Mouse (Mus musculus) stomach, embryonic 16.5 days (tissue): ENCODE data around the gene Tmem132d. TPM values are rescaled to one million over a fixed set of nuclear protein-coding genes. Genes with fewer than 3 reads are reported as not detected.

Experiments
- ATAC-seq: fragments of 200-750 bp; cut with Nextera tagmentation; 2 replicates; pipeline ENCODE4 v1.8.0; 2017; ENCODE audit warnings: moderate number of reproducible peaks, moderate TSS enrichment; ENCODE audit not compliant: insufficient read depth, low FRiP score
- H3K27ac ChIP-seq: fragments of 300-500 bp; sonication (generic); 2 replicates; pipeline ENCODE4 v1.5.1; 2014; ENCODE audit warnings: low read length
- H3K27me3 ChIP-seq: fragments of 300-500 bp; sonication (generic); 2 replicates; pipeline ENCODE4 v1.6.1; 2014; ENCODE audit warnings: low read length, control low read depth, mixed read lengths; ENCODE audit not compliant: control insufficient read depth, insufficient read depth
- H3K36me3 ChIP-seq: fragments of 300-500 bp; sonication (generic); 2 replicates; pipeline ENCODE4 v1.6.1; 2014; ENCODE audit warnings: low read length; ENCODE audit not compliant: control insufficient read depth, insufficient read depth
- H3K4me1 ChIP-seq: fragments of 300-500 bp; sonication (generic); 2 replicates; pipeline ENCODE4 v1.6.1; 2014; ENCODE audit warnings: low read length, control low read depth, mixed read lengths; ENCODE audit not compliant: control insufficient read depth, insufficient read depth
- H3K4me2 ChIP-seq: fragments of 300-500 bp; sonication (generic); 2 replicates; pipeline ENCODE4 v1.6.1; 2014; ENCODE audit warnings: low read depth, low read length, mixed read lengths
- H3K4me3 ChIP-seq: fragments of 300-500 bp; sonication (generic); replicated peaks from 2 replicates; pipeline ENCODE4 v1.5.1; 2014; ENCODE audit warnings: mild to moderate bottlenecking, low read length
- H3K9ac ChIP-seq: fragments of 300-500 bp; sonication (generic); 2 replicates; pipeline ENCODE4 v1.6.1; 2014; ENCODE audit warnings: low read length
- H3K9me3 ChIP-seq: fragments of 300-500 bp; sonication (generic); replicated peaks from 2 replicates; pipeline ENCODE4 v1.6.1; 2016; ENCODE audit warnings: low read length, control low read depth; ENCODE audit not compliant: control insufficient read depth
- WGBS: fragments of 180-500 bp; shearing (Covaris S2); extraction: QIAGEN DNeasy Blood & Tissue Kit; methylation state at CpG from one replicate; pipeline ENCODE4 v1.1.7; 2014; 5-methylcytosine and 5-hydroxymethylcytosine counted together
- polyA plus RNA-seq: library from polyadenylated mRNA; unstranded; fragments of >200 nt; fragmentation: Nextera tagmentation; extraction: Ambion mirVana; gene quantifications from 2 replicates; pipeline ENCODE4 v1.2.1, GENCODE M21; 2015

Gene Tmem132d
- polyA plus RNA-seq, 1 experiment from 2014 or later = 0.06 TPM

DNA sequence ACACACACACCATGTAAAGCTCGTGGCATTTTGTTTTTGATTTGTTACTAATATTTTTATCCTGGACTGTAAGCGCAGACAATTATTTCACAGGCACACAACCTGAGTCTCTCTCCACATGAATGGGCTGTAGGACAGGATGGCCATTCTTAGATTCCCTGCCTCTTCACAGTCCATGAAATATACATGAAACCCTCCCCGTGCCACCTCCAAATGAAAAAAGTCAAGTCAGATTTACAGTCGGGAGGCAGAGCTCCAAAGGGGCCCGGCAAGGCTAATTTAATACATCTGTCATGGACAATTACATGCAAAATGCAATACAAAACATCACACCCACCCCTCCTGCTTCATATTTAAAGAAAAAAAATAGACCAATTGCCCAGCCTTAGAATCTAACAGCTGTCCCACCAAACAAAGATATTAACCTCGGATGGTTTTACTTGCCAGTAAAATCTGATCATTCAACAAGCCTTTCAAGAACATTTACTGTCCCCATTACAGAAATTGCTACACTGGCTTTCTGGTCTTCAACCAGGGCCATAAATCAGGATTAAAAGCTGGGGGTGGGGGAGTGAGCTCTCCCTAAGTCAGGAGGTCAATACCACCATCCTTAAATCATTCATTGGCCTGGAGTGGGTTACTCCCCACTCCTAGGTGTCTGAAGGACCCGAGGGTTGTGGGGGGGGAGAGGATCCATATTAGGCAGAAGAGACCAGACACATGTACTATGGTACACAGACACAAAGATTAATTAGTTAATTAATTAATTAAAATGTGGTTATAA lies 44.3 kb downstream of the Tmem132d start:
- Histone ChIP-seq H3K4me2 (no peak overlapping the region), H3K27me3 (no peaks in the 10 kb centered on the region), H3K9ac (no peak overlapping the region), H3K9me3 (no peaks in the 10 kb centered on the region), H3K4me1 (no peaks in the 10 kb centered on the region), H3K27ac (no peak overlapping the region), H3K4me3 (no peak overlapping the region), H3K36me3 (no peaks in the 10 kb centered on the region)
- WGBS = 49% methylated on average over 7 of the region's 7 CpGs
- no peak for ATAC-seq

DNA sequence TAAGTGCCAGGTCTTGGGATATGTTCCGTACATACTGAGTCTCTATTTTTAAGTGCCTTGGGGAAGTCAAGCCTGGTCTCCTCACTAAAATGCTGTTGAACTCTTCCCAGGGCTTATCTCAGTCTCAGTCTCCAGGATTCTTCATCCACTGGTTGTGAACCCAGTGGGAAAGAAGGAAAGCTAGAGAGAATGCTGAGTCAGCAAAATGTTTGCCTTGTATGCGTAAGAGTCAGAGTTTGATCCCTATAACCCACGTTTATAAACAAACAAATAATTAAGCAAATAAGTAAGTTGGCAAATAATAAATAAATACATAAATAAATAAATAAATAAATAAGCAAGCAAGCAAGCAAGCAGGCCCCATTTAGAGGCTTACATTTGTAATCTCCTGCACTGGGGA lies 63.1 kb downstream of the Tmem132d start:
- 90% methylated on average over 3 of the region's 3 CpGs for WGBS

DNA sequence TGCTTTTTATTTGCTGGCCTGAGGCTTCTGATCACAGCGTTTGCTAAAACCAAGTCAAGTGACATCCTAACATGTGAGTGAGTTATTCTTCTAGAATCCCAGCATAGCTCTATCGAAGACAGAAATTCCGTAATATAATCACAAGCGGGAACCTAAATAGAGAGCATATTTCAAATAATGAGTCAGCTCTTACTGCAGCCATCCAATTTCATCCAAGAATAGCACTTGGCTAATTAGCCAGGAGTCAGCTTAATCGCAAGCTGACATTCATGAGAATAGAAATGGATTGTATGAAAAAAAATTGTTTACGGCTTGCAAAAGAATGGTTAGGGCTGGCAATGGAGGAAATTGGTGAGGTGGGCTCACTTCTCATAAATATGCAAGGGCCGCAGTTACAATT lies 63.8 kb downstream of the Tmem132d start:
- no peaks in the 10 kb centered on the region for H3K36me3 ChIP-seq
- no peaks in the 10 kb centered on the region for H3K27me3 ChIP-seq
- H3K4me1 ChIP-seq = no peaks in the 10 kb centered on the region
- no peaks in the 10 kb centered on the region for H3K9me3 ChIP-seq
- no peak overlapping the region for H3K9ac ChIP-seq
- H3K27ac ChIP-seq = no peak overlapping the region
- no peak for ATAC-seq
- H3K4me3 ChIP-seq = no peak overlapping the region
- no peak overlapping the region for H3K4me2 ChIP-seq
- WGBS = 88% methylated on average over 7 of the region's 7 CpGs

More for the DNA sequence above, 63.1 kb downstream of the Tmem132d start:
- Histone ChIP-seq H3K4me1 (no peaks in the 10 kb centered on the region), H3K4me2 (no peak overlapping the region), H3K36me3 (no peaks in the 10 kb centered on the region), H3K27me3 (no peaks in the 10 kb centered on the region), H3K4me3 (no peak overlapping the region), H3K9ac (no peak overlapping the region), H3K27ac (no peak overlapping the region), H3K9me3 (no peaks in the 10 kb centered on the region)
- ATAC-seq = no peak

DNA sequence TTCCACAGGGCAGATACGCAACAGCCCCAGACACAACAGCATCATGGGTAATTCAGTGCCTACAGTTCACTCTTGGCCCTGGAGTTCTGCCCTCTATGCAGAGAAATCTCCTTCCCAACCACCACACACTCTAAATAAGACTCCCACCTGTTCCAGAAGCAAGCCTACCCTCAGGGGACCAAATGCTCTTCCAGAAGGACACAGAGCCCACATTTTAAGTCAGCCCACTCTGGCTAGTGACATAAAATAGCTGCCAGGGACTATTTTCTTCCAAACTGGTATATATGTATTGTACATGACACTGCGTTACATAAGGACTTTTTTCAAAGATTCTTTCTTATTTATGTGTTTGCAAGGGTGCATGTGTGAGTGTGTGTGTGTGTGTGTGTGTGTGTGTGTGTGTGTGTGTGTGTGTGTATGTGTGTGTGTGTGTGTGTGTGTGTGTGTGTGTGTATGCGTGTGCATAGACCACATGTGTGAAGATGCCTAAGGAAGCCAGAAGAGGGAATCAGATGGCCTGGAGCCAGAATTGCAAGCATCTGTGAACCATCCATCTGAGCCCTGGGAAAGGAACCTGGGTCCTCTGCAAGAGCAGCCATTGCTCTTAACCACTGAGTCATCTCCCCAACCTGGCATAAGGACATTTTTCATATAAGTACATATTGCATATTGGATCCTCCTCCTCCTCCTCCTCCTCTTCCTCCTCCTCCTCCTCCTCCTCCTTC lies 67.5 kb downstream of the Tmem132d start:
- Histone ChIP-seq H3K9ac (no peak overlapping the region), H3K27ac (no peak overlapping the region), H3K9me3 (no peaks in the 10 kb centered on the region), H3K4me3 (no peak overlapping the region), H3K4me1 (no peaks in the 10 kb centered on the region), H3K4me2 (no peak overlapping the region), H3K36me3 (no peaks in the 10 kb centered on the region), H3K27me3 (no peaks in the 10 kb centered on the region)
- ATAC-seq = no peak
- 83% methylated on average over 3 of the region's 3 CpGs for WGBS

DNA sequence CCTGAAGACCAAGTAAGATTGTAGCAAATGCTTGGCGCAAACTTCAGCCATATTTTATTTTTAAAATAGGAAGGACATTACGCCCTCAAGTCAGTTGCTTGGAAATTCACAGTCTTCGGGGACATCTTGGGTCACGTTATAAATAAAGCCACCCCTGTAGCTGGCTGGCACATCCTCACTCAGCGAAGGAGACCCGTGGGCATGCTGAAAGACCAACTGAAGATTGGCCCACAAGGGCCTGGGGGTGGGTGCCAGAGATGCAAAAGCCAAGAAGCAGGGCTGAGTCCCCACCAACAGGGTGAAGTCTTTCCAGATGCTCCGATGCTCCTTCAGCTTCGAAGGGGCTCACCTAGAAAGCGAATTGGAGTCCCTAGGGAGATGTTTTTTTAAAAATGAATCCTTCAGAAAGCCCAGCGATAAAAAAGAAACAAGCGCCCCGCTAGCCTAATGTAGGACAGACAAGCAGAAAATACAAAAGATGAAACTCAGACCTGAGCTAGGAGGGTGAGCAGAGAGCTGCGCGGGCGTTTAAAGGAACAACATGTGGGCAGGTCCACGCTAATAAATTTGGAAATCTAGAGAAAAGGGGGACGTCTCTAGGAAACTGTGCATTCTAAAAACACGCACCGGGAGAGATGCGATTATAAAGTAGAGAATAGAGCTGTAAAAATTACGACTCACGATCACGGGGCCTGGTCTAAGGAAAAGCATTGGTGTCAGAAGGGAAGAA lies 71.8 kb downstream of the Tmem132d start:
- 73% methylated on average over 23 of the region's 23 CpGs for WGBS

DNA sequence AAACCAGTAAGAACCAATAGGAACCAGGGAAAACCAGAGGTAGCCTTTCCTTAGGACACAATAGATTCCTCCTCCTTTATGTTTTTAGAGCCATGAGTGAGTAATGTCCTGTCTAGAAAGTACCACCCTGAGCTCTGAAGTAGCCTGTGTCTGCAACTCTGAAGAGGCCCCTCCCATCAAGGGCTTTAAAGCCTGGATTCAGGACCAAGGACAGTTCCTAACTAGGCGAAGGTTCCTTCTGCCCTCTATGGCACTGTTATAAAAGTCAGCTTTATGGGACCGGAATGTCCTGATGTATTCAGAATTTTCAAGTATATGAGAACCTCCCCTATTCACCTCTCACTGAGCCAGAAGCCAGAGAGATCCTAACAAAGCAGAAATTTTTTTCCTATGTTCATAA lies 84.0 kb downstream of the Tmem132d start:
- Histone ChIP-seq H3K4me2 (no peak overlapping the region), H3K9me3 (no peaks in the 10 kb centered on the region), H3K27me3 (no peaks in the 10 kb centered on the region), H3K36me3 (no peaks in the 10 kb centered on the region), H3K9ac (no peak overlapping the region), H3K4me3 (no peak overlapping the region), H3K27ac (no peak overlapping the region), H3K4me1 (no peaks in the 10 kb centered on the region)
- no peak for ATAC-seq
- WGBS = 33% methylated on average over 2 of the region's 2 CpGs

More for the DNA sequence above, 71.8 kb downstream of the Tmem132d start:
- Histone ChIP-seq H3K27ac (no peak overlapping the region), H3K27me3 (no peaks in the 10 kb centered on the region), H3K4me2 (no peak overlapping the region), H3K9ac (no peak overlapping the region), H3K36me3 (no peaks in the 10 kb centered on the region), H3K4me1 (no peaks in the 10 kb centered on the region), H3K9me3 (no peaks in the 10 kb centered on the region), H3K4me3 (no peak overlapping the region)
- ATAC-seq = no peak

DNA sequence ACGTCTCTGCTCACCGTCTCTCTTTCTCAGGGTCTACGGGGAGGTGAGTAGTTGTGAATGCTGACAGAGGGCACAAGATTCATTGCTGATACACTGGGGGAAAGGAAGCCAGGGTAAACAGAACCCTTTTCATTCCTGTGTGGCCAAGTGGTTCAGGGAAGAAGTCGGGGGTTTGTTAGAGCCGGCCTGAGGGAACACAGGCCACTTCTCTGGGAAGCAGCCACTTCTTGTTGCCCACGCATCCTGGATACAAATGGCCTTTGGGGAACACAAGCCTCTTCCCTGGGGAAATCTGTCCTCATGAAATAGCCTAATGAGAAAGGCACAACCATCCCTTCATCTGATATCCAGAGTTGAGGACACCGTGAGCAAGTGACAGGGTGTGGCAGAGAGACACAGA lies 96.0 kb downstream of the Tmem132d start:
- 62% methylated on average over 7 of the region's 7 CpGs for WGBS
- H3K4me1 ChIP-seq = no peaks in the 10 kb centered on the region
- no peak overlapping the region for H3K4me2 ChIP-seq
- no peak overlapping the region for H3K4me3 ChIP-seq
- no peak overlapping the region for H3K27ac ChIP-seq
- no peak for ATAC-seq
- no peaks in the 10 kb centered on the region for H3K27me3 ChIP-seq
- no peak overlapping the region for H3K9ac ChIP-seq
- no peaks in the 10 kb centered on the region for H3K9me3 ChIP-seq
- no peaks in the 10 kb centered on the region for H3K36me3 ChIP-seq

DNA sequence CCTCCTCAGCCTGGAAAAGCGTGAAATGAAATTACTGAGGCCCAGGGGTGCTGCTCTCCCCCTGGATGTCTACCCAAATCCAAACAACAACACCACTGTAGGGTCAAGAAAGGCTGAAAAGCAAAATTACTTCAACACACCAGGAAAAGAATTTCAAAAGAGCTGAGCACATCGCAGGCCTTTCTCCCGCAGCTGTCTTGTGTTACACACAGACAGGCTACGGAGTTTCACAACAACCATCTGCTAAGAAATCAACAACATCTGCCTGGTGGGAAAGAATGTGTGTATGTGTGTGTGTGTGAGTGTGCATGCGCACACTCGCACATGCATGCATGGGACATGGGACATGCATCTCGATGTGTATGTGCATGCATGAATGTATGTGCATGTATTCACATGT lies 100.1 kb downstream of the Tmem132d start:
- no peak for ATAC-seq
- H3K27me3 ChIP-seq = no peaks in the 10 kb centered on the region
- no peaks in the 10 kb centered on the region for H3K36me3 ChIP-seq
- no peak overlapping the region for H3K27ac ChIP-seq
- H3K9me3 ChIP-seq = no peaks in the 10 kb centered on the region
- no peaks in the 10 kb centered on the region for H3K4me1 ChIP-seq
- no peak overlapping the region for H3K4me2 ChIP-seq
- 81% methylated on average over 7 of the region's 7 CpGs for WGBS
- no peak overlapping the region for H3K4me3 ChIP-seq
- H3K9ac ChIP-seq = no peak overlapping the region

DNA sequence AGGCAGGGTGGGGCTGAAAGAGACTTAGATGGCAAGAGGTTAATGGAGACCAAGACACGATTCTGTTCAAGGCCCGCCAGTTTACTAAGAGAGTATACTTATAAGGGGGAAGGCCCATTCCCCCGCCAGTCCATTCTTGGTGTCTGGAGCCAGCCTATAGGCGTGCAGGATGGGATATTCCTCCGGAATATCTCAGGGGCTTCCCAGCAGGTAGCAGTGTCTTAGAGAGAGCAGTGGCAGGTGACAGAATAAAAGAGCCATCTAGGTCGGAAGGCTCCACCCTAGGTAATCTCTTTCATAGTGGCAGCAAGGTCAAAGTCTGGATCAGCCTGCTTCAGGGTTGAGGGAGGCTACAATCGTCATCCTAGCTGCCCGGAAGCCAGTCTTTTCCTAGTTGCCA lies 102.5 kb downstream of the Tmem132d start:
- no peaks in the 10 kb centered on the region for H3K27me3 ChIP-seq
- no peak for ATAC-seq
- no peak overlapping the region for H3K4me3 ChIP-seq
- no peaks in the 10 kb centered on the region for H3K9me3 ChIP-seq
- 79% methylated on average over 8 of the region's 8 CpGs for WGBS
- H3K4me2 ChIP-seq = no peak overlapping the region
- no peak overlapping the region for H3K9ac ChIP-seq
- no peaks in the 10 kb centered on the region for H3K4me1 ChIP-seq
- no peaks in the 10 kb centered on the region for H3K36me3 ChIP-seq
- no peak overlapping the region for H3K27ac ChIP-seq
